Comparison of ENCODE assay signal across 12 mouse cellular contexts in genomic region chr8:64152216-64152804, GRCm38 (mm10). TPM values are rescaled to one million over a fixed set of nuclear protein-coding genes. Genes with fewer than 3 reads are reported as not detected.
DNase-seq lines count a peak whose midpoint lies in the region; ATAC-seq and TF ChIP-seq lines count a peak whose summit lies in the region.
"Had no signal": no experiment of that assay in that cellular context is flagged by ENCODE, and none has a peak within 500 bp of the region (broad histone marks: within the 10 kb centered on the region; RNA-seq: fewer than 3 reads in every experiment).

No protein-coding gene starts in this region.

- H3K9ac ChIP-seq in hindbrain, embryonic 16.5 days (ENCODE audit: low read depth, low read length): no peak overlapping the region
- no peak overlapping the region for H3K9ac ChIP-seq in intestine, embryonic 15.5 days
- no peak overlapping the region for H3K9ac ChIP-seq in heart, adult 2 months (ENCODE audit: low read depth, low read length)

- H3K9me3 ChIP-seq in hindbrain, embryonic 16.5 days (ENCODE audit: control insufficient read depth, low read length): no peaks in the 10 kb centered on the region
- no peaks in the 10 kb centered on the region for H3K9me3 ChIP-seq in intestine, embryonic 15.5 days
- H3K9me3 ChIP-seq: heart, embryonic 10.5 days had no signal

- no peaks in the 10 kb centered on the region for H3K36me3 ChIP-seq in hindbrain, embryonic 16.5 days (ENCODE audit: control insufficient read depth, insufficient read depth, low read length)
- no peaks in the 10 kb centered on the region for H3K36me3 ChIP-seq in intestine, embryonic 15.5 days
- H3K36me3 ChIP-seq in heart, adult 2 months (ENCODE audit: control insufficient read depth, insufficient read depth, low read length): no peaks in the 10 kb centered on the region
- H3K36me3 ChIP-seq: heart, embryonic 10.5 days had no signal

- intact Hi-C loops in heart, adult 2 months (cut with DNase I): no loop called here

- DNase-seq in brain, embryonic 14.5 days (ENCODE audit: low read depth): peak; percentile 50
- peak; percentile 99 for DNase-seq in cerebellum, adult 9-11 months
- DNase-seq in mesoderm, embryonic 11.5 days (ENCODE audit: low read depth, low spot score): peak; percentile 6
- no peak for DNase-seq in urinary bladder, postnatal 10 days (ENCODE audit: low spot score)
- no peak for DNase-seq in heart, adult 2 months
- DNase-seq in adrenal gland, postnatal 10 days: no peak
- DNase-seq: kidney, postnatal 25 days; lung, adult 2 months had no signal

- no peaks in the 10 kb centered on the region for H3K4me1 ChIP-seq in hindbrain, embryonic 16.5 days (ENCODE audit: control insufficient read depth, insufficient read depth, low read depth, low read length)
- H3K4me1 ChIP-seq in intestine, embryonic 15.5 days (replicated peaks): no peaks in the 10 kb centered on the region
- no peaks in the 10 kb centered on the region for H3K4me1 ChIP-seq in heart, adult 2 months (ENCODE audit: control insufficient read depth, insufficient read depth, low read length)
- H3K4me1 ChIP-seq: heart, embryonic 10.5 days had no signal

- no peak overlapping the region for H3K27ac ChIP-seq in hindbrain, embryonic 16.5 days (ENCODE audit: low read depth, low read length)
- H3K27ac ChIP-seq in intestine, embryonic 15.5 days: no peak overlapping the region
- H3K27ac ChIP-seq in heart, adult 2 months: no peak overlapping the region
- H3K27ac ChIP-seq: heart, embryonic 10.5 days had no signal

- no peak for TF ChIP-seq POLR2A in brain, embryonic 14.5 days (IDR thresholded peaks at IDR 0.05; ENCODE audit: borderline replicate concordance, extremely low read depth, insufficient read depth, insufficient read length, poor library complexity, severe bottlenecking)
- no peak for TF ChIP-seq POLR2A in heart, adult 2 months (IDR thresholded peaks at IDR 0.05; ENCODE audit: insufficient read depth, low read depth, low read length)

- TF ChIP-seq CTCF in brain, embryonic 14.5 days (IDR thresholded peaks at IDR 0.05; ENCODE audit: borderline replicate concordance, extremely low read depth, insufficient read depth, insufficient read length): no peak
- TF ChIP-seq CTCF in heart, adult 2 months (IDR thresholded peaks at IDR 0.05): no peak

- no peak overlapping the region for H3K4me3 ChIP-seq in hindbrain, embryonic 16.5 days (ENCODE audit: low read length)
- no peak overlapping the region for H3K4me3 ChIP-seq in intestine, embryonic 15.5 days (replicated peaks)
- H3K4me3 ChIP-seq in heart, adult 2 months: no peak overlapping the region
- H3K4me3 ChIP-seq: heart, embryonic 10.5 days had no signal

- no peak for TF ChIP-seq EP300 in heart, adult 2 months (IDR thresholded peaks at IDR 0.05; ENCODE audit: insufficient read depth, low read depth, low read length)

- H3K27me3 ChIP-seq in hindbrain, embryonic 16.5 days (replicated peaks; ENCODE audit: control insufficient read depth, insufficient read depth, low read length): no peaks in the 10 kb centered on the region
- H3K27me3 ChIP-seq in intestine, embryonic 15.5 days (replicated peaks): no peaks in the 10 kb centered on the region
- no peaks in the 10 kb centered on the region for H3K27me3 ChIP-seq in heart, adult 2 months (ENCODE audit: control insufficient read depth, insufficient read depth, low read length)

- no peak overlapping the region for H3K4me2 ChIP-seq in hindbrain, embryonic 16.5 days (ENCODE audit: low read length)
- H3K4me2 ChIP-seq in intestine, embryonic 15.5 days (replicated peaks): no peak overlapping the region

- WGBS in hindbrain, embryonic 16.5 days: 45% methylated on average over 9 of the region's 9 CpGs
- 80% methylated on average over 9 of the region's 9 CpGs for whole genome bisulfite sequencing in intestine, embryonic 15.5 days
- 82% methylated on average over 9 of the region's 9 CpGs for WGBS in heart, adult 2 months

- ATAC-seq in hindbrain, embryonic 16.5 days: peak; percentile 90
- ATAC-seq in intestine, embryonic 15.5 days: no peak

- no peaks in the 10 kb centered on the region for H3K79me2 ChIP-seq in heart, adult 2 months (replicated peaks; ENCODE audit: control insufficient read depth, insufficient read depth, low read length)

RNA-seq across cellular contexts. Expression of gene Tll1, which starts 53.8 kb away (rescaled TPM):
- polyA plus RNA-seq in brain, embryonic 14.5 days (2012; rRNA removed): 1.2 and 2.9 TPM in 2 replicates
- polyA plus RNA-seq in hindbrain, embryonic 16.5 days (2015; fragmentation: Nextera tagmentation; extraction: Ambion mirVana): 3.8 and 4.3 TPM in 2 replicates
- 1.1 TPM in 2 replicates for polyA plus RNA-seq in intestine, embryonic 15.5 days (2015; fragmentation: Nextera tagmentation; extraction: Ambion mirVana)
- 1 to 10 TPM in 1 of 2 experiments, under 1 TPM in 1; 0.66 to 1.2 TPM for total RNA-seq in heart, adult 2 months (2021)
- 0.29 and 0.41 TPM in 2 replicates for polyA plus RNA-seq in heart, adult 2 months (2012; rRNA removed)
- total RNA-seq in adrenal gland, postnatal 10 days (2021): 1 to 10 TPM; 1.2 to 1.8 TPM
- total RNA-seq: neutrophil, adult 5-6 weeks had no signal

Comparison
In these comparisons a context has a peak if more than half of its experiments do, and no peak if none do; other contexts are left out.
1. DNase-seq: peak in brain, embryonic 14.5 days (single experiment), cerebellum, adult 9-11 months (single experiment) and mesoderm, embryonic 11.5 days (single experiment); none in urinary bladder, postnatal 10 days (single experiment), heart, adult 2 months (0 of 2) and adrenal gland, postnatal 10 days (single experiment).